Mouse (Mus musculus) brain, embryonic 14.5 days (tissue): ENCODE measurements around the gene Mien1.

ENCODE experiments used
- CTCF ChIP-seq: fragments of 200-500 bp; IDR thresholded peaks from 2 replicates; pipeline ENCODE4 v1.5.1; 2012; ENCODE audit warnings: inconsistent platforms, mild to moderate bottlenecking, moderate library complexity, borderline replicate concordance; ENCODE audit not compliant: insufficient read depth, insufficient read length; ENCODE audit errors: extremely low read depth
- POLR2A ChIP-seq: fragments of 200-500 bp; IDR thresholded peaks from 2 replicates; pipeline ENCODE4 v1.6.1; 2012; ENCODE audit warnings: mild to moderate bottlenecking, inconsistent platforms, borderline replicate concordance; ENCODE audit not compliant: poor library complexity, insufficient read depth, insufficient read length, severe bottlenecking; ENCODE audit errors: extremely low read depth

GRCm38 (mm10) chr11:98469761-98470714, 31.2 kb upstream of the Mien1 start:
- no peak for TF ChIP-seq POLR2A
- TF ChIP-seq CTCF = no peak
